Mouse (Mus musculus) kidney, postnatal 0 days (tissue): ENCODE measurements at regions not wholly inside any gene's neighbourhood (a gene's known extent, or its start where the extent isn't known, plus 50 kb on each side); places are given as distances from the start of the nearest gene placed in this dataset.
A peak's percentile ranks its signal among the peaks of the same experiment; 100 is the strongest.

ENCODE experiments used
- ATAC-seq: fragments of 200-750 bp; cut with Nextera tagmentation; replicated peaks from 2 replicates; pipeline ENCODE4 v1.8.0; 2017; ENCODE audit warnings: low read depth, moderate number of reproducible peaks, moderate TSS enrichment, moderate library complexity; ENCODE audit not compliant: low FRiP score
- DNase-seq: peaks from one replicate; pipeline ENCODE4 v3.0.0-alpha.2; 2016; ENCODE audit warnings: low spot score
- H3K27ac ChIP-seq: fragments of 300-500 bp; sonication (generic); 2 replicates; pipeline ENCODE4 v1.5.1; 2014; ENCODE audit warnings: mild to moderate bottlenecking
- H3K27me3 ChIP-seq: fragments of 300-500 bp; sonication (generic); 2 replicates; pipeline ENCODE4 v1.6.1; 2014; ENCODE audit warnings: low read length, mixed read lengths; ENCODE audit not compliant: insufficient read depth
- H3K36me3 ChIP-seq: fragments of 300-500 bp; sonication (generic); 2 replicates; pipeline ENCODE4 v1.6.1; 2014; ENCODE audit warnings: low read length, mixed read lengths; ENCODE audit not compliant: insufficient read depth
- H3K4me1 ChIP-seq: fragments of 300-500 bp; sonication (generic); replicated peaks from 2 replicates; pipeline ENCODE4 v1.6.1; 2014; ENCODE audit warnings: antibody characterized with exemption, low read length, mixed read lengths; ENCODE audit not compliant: insufficient read depth
- H3K4me2 ChIP-seq: fragments of 300-500 bp; sonication (generic); 2 replicates; pipeline ENCODE4 v1.6.1; 2014; ENCODE audit warnings: mild to moderate bottlenecking, low read length, moderate library complexity, mixed read lengths
- H3K4me3 ChIP-seq: fragments of 300-500 bp; sonication (generic); replicated peaks from 2 replicates; pipeline ENCODE4 v1.5.1; 2014; ENCODE audit warnings: low read depth, low read length
- H3K9ac ChIP-seq: fragments of 300-500 bp; sonication (generic); 2 replicates; pipeline ENCODE4 v1.6.1; 2014; ENCODE audit warnings: low read depth, low read length
- H3K9me3 ChIP-seq: fragments of 300-500 bp; sonication (generic); replicated peaks from 2 replicates; pipeline ENCODE4 v1.6.1; 2016; ENCODE audit warnings: low read length, inconsistent platforms, mixed read lengths
- CTCF ChIP-seq: IDR thresholded peaks from 2 replicates; pipeline ENCODE4 v1.5.1; 2016; ENCODE audit warnings: antibody characterized with exemption, low read depth, mild to moderate bottlenecking, moderate library complexity
- WGBS: fragments of 180-500 bp; shearing (Covaris S2); extraction: QIAGEN DNeasy Blood & Tissue Kit; methylation state at CpG from one replicate; pipeline ENCODE4 v1.1.7; 2014; 5-methylcytosine and 5-hydroxymethylcytosine counted together

- Histone ChIP-seq H3K27ac (no peak overlapping the region), H3K9me3 (no peaks in the 10 kb centered on the region), H3K36me3 (no peaks in the 10 kb centered on the region), H3K9ac (no peak overlapping the region), H3K4me2 (no peak overlapping the region), H3K4me1 (no peaks in the 10 kb centered on the region), H3K4me3 (no peak overlapping the region), H3K27me3 (no peaks in the 10 kb centered on the region)
- TF ChIP-seq CTCF: no peak
- DNase-seq (no peak), ATAC-seq (no peak)
- 93% methylated on average over 1 of the region's 1 CpGs for WGBS
These were observed 108.1 kb downstream of the Gm10184 start for GRCm38 (mm10) chr17:89802148-89802547.

DNA sequence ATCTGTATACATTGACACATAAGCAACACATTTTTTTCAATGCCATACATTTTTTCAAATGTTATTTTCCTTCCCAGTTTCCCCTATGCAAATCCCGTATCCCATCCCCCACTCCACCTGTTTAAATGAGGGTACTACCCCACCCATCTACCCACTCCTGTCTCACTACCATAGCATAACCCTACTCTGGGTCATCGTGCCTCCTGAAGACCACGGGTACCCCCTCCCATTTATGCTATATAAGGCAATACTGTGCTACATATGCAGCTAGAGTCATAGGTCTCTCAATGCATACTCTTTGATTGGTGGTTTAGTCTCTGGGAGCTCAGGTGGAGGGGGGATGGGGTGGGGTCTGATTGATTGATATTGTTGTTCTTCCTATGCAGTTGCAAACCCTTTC is 132.7 kb downstream of the Gm10184 start:
- no peaks in the 10 kb centered on the region for H3K4me1 ChIP-seq
- no peaks in the 10 kb centered on the region for H3K9me3 ChIP-seq
- H3K4me2 ChIP-seq: no peak overlapping the region
- no peak for ATAC-seq
- no peaks in the 10 kb centered on the region for H3K36me3 ChIP-seq
- no peak overlapping the region for H3K27ac ChIP-seq
- no peak overlapping the region for H3K9ac ChIP-seq
- no peak overlapping the region for H3K4me3 ChIP-seq
- no peaks in the 10 kb centered on the region for H3K27me3 ChIP-seq
- no peak for DNase-seq
- no peak for TF ChIP-seq CTCF
- 85% methylated on average over 3 of the region's 3 CpGs for WGBS

DNA sequence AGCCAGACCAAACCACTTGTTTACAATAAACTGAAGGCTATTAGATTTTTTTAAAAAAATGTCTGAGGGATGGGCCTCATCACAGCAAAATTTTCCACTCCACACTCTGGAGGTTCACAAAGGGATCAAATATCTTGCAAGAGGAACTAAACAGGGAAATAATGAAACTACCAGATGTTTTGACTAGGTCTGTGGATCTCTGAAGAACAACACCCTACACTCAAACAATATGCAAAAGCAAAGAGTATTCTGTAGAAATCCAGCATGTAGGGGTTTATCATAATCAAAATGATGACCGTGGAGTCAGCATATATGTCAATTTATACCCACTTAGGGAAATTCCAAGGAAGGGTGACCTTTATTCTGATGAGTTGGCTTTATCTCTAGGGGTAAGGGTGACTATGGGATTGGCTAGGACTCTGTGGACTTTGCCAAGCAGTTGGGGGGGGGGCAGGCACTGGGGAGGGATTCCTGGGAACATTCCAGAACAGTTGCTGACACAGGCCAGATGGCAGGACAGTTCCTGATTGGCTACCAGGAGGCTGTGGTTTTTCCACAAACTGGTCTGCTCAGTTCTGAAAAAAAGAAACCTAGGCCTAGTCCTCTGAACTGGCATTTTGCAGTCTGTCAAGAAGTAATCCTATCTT is 143.9 kb downstream of the Gm10184 start:
- DNase-seq: no peak

GRCm38 (mm10) chr17:89737418-89737817 is 172.8 kb downstream of the Gm10184 start:
- Histone ChIP-seq H3K9ac (no peak overlapping the region), H3K27ac (no peak overlapping the region), H3K4me2 (no peak overlapping the region), H3K4me1 (no peaks in the 10 kb centered on the region), H3K4me3 (no peak overlapping the region), H3K36me3 (no peaks in the 10 kb centered on the region), H3K27me3 (no peaks in the 10 kb centered on the region), H3K9me3 (no peaks in the 10 kb centered on the region)
- DNase-seq (peak; percentile 31), ATAC-seq (no peak)
- 82% methylated on average over 1 of the region's 1 CpGs for WGBS
- peak; percentile 51 for TF ChIP-seq CTCF

More for the DNA sequence above, 143.9 kb downstream of the Gm10184 start:
- H3K4me2 ChIP-seq: no peak overlapping the region
- H3K27me3 ChIP-seq: no peaks in the 10 kb centered on the region
- no peak overlapping the region for H3K4me3 ChIP-seq
- H3K9me3 ChIP-seq: no peaks in the 10 kb centered on the region
- no peak overlapping the region for H3K27ac ChIP-seq
- ATAC-seq: no peak; the same call in 1 of the 2 replicates
- no peak overlapping the region for H3K9ac ChIP-seq
- no peaks in the 10 kb centered on the region for H3K36me3 ChIP-seq
- H3K4me1 ChIP-seq: no peaks in the 10 kb centered on the region
- no peak for TF ChIP-seq CTCF
- WGBS: 71% methylated on average over 1 of the region's 1 CpGs

GRCm38 (mm10) chr17:89725534-89725933 is 184.7 kb downstream of the Gm10184 start:
- ATAC-seq (no peak), DNase-seq (peak; percentile 1)
- H3K4me1 ChIP-seq: no peaks in the 10 kb centered on the region
- no peak overlapping the region for H3K4me2 ChIP-seq
- H3K36me3 ChIP-seq: no peaks in the 10 kb centered on the region
- no peaks in the 10 kb centered on the region for H3K27me3 ChIP-seq
- H3K27ac ChIP-seq: no peak overlapping the region
- H3K9me3 ChIP-seq: no peaks in the 10 kb centered on the region
- peak; percentile 56 for TF ChIP-seq CTCF
- no peak overlapping the region for H3K4me3 ChIP-seq
- 51% methylated on average over 3 of the region's 3 CpGs for WGBS
- H3K9ac ChIP-seq: no peak overlapping the region

- H3K4me3 ChIP-seq: no peak overlapping the region
- H3K9me3 ChIP-seq: no peaks in the 10 kb centered on the region
- H3K4me1 ChIP-seq: no peaks in the 10 kb centered on the region
- H3K27me3 ChIP-seq: no peaks in the 10 kb centered on the region
- H3K4me2 ChIP-seq: no peak overlapping the region
- no peak overlapping the region for H3K27ac ChIP-seq
- H3K9ac ChIP-seq: no peak overlapping the region
- H3K36me3 ChIP-seq: no peaks in the 10 kb centered on the region
- ATAC-seq: no peak
- TF ChIP-seq CTCF: no peak
- DNase-seq: no peak
- WGBS: 66% methylated on average over 3 of the region's 3 CpGs
These were observed 228.5 kb downstream of the Gm10184 start for GRCm38 (mm10) chr17:89681798-89682197.

DNA sequence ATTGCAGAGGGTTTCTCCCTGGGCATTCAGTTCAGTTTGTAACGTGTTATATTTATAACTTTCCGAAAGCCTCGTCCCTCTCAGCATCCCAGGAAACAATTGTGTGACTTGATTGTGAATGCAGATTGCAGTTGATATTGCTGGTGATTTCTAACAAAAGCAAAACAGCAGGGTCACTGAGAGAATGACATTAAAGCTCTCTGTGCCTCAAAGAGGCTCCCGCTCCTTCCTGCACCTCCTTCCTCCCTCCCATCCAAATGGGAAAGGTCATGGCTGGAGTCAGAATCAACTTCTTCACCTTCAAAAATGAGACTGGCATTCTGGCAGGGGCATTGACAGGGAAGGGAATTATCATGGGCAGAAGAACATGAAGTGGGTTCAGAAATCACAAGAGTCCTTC is 251.9 kb downstream of the Gm10184 start:
- no peak overlapping the region for H3K4me2 ChIP-seq
- no peaks in the 10 kb centered on the region for H3K36me3 ChIP-seq
- H3K27me3 ChIP-seq: no peaks in the 10 kb centered on the region
- no peak overlapping the region for H3K27ac ChIP-seq
- DNase-seq (no peak), ATAC-seq (no peak)
- H3K4me3 ChIP-seq: no peak overlapping the region
- H3K9me3 ChIP-seq: no peaks in the 10 kb centered on the region
- no peak overlapping the region for H3K9ac ChIP-seq
- TF ChIP-seq CTCF: no peak
- no peaks in the 10 kb centered on the region for H3K4me1 ChIP-seq
- 58% methylated on average over 4 of the region's 4 CpGs for WGBS
